Mouse (Mus musculus) C2C12 (cell line): ENCODE results near the gene Hpse2.

Source experiments
- CEBPB ChIP-seq: IDR thresholded peaks from one replicate; pipeline ENCODE4 v1.6.1; 2011; ENCODE audit warnings: low read depth, mild to moderate bottlenecking, control low read depth, moderate library complexity
- CTCF ChIP-seq: IDR thresholded peaks from one replicate; pipeline ENCODE4 v1.5.1; 2011; ENCODE audit not compliant: control insufficient read depth, insufficient read depth, insufficient read length
- FOSL1 ChIP-seq: IDR thresholded peaks from one replicate; pipeline ENCODE4 v1.8.0; 2011; ENCODE audit warnings: mild to moderate bottlenecking, low read length; ENCODE audit not compliant: poor library complexity, insufficient read depth, severe bottlenecking
- MAX ChIP-seq: IDR thresholded peaks from one replicate; pipeline ENCODE4 v1.6.1; 2011; ENCODE audit warnings: mild to moderate bottlenecking, control low read depth
- MYOD1 ChIP-seq: IDR thresholded peaks from one replicate; pipeline ENCODE4 v1.6.1; 2011; ENCODE audit warnings: low read depth; ENCODE audit not compliant: control insufficient read depth, insufficient read length
- MYOG ChIP-seq: IDR thresholded peaks from one replicate; pipeline ENCODE4 v1.6.1; 2011; ENCODE audit not compliant: control insufficient read depth, insufficient read length; ENCODE audit errors: extremely low read depth
- USF1 ChIP-seq: IDR thresholded peaks from one replicate; pipeline ENCODE4 v1.6.1; 2011; ENCODE audit warnings: low read depth, mild to moderate bottlenecking, control low read depth, moderate library complexity

DNA sequence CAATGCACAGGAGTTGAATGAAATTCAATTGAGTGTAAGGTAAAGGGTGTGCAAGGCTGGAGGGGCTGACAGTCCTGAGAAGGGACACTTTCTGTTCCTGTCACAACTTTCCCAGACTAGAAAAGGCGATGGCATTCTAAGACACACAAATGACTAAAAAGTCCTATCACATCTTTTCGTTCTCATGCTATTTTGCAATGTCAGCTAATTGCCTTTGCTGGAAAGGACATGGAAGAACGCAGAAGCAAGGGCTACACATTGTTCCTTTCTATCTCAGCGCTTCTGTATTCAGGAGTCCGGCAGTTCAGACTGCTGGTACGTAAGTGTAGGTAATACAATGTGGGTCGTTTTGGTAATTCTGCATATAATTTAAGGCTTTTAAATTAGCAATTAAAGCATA, 555.0 kb downstream of the Hpse2 start:
- TF ChIP-seq USF1 (no peak), MAX (no peak), CTCF (no peak), MYOD1 (no peak), CEBPB (no peak), MYOG (no peak), FOSL1 (no peak)
